Mouse (Mus musculus) left cerebral cortex, adult 8-10 months (tissue): ENCODE measurements around the gene Zfp385c. TPM values are rescaled to one million over a fixed set of nuclear protein-coding genes. Genes with fewer than 3 reads are reported as not detected.
A peak's percentile ranks its signal among the peaks of the same experiment; 100 is the strongest.

ENCODE experiments used
- DNase-seq, 2 experiments: peaks; one replicate each; pipeline ENCODE4 v3.0.0; 2022; ENCODE audit warnings: low spot score in 2 of 2
- total RNA-seq, 4 experiments: library from RNA; stranded (reverse); gene quantifications; 2 replicates each; pipeline ENCODE4 v1.2.4; 2022

The Zfp385c gene
- total RNA-seq, 4 experiments from 2014 or later: 0.11 to 1.1 (median 0.40) TPM

GRCm38 (mm10) chr11:100718462-100718861 is 26.2 kb upstream of the Zfp385c start:
- DNase-seq: no peak

- DNase-seq: no peak
Measured at GRCm38 (mm10) chr11:100716649-100717048, 24.4 kb upstream of the Zfp385c start.

GRCm38 (mm10) chr11:100714948-100715347 is 22.7 kb upstream of the Zfp385c start:
- DNase-seq: no peak

GRCm38 (mm10) chr11:100714534-100714915 is 22.3 kb upstream of the Zfp385c start:
- no peak for DNase-seq

GRCm38 (mm10) chr11:100713735-100714533 is 21.7 kb upstream of the Zfp385c start, which contains the start of gene Hspb9:
Gene Hspb9 (plus strand): TSS chr11:100713850.
- no peak for DNase-seq

GRCm38 (mm10) chr11:100713174-100713573 is 20.9 kb upstream of the Zfp385c start:
- DNase-seq: no peak

- DNase-seq: peak in 1 of 2 experiments; percentile 80
Measured at GRCm38 (mm10) chr11:100711783-100712615, 19.7 kb upstream of the Zfp385c start, which contains the start of gene Kat2a. Gene Kat2a (minus strand): TSS chr11:100712465.

- DNase-seq: no peak
Measured at GRCm38 (mm10) chr11:100710977-100711376, 18.7 kb upstream of the Zfp385c start.

GRCm38 (mm10) chr11:100710528-100710927 is 18.3 kb upstream of the Zfp385c start:
- no peak for DNase-seq

- no peak for DNase-seq
Measured at GRCm38 (mm10) chr11:100709201-100709810, 17.1 kb upstream of the Zfp385c start.

GRCm38 (mm10) chr11:100705095-100705747 is 13.0 kb upstream of the Zfp385c start:
- DNase-seq: no peak

- no peak for DNase-seq
Measured at GRCm38 (mm10) chr11:100703851-100704531, 11.7 kb upstream of the Zfp385c start, which contains the start of gene Dhx58. Gene Dhx58 (minus strand): TSS chr11:100704271.

- no peak for DNase-seq
Measured at GRCm38 (mm10) chr11:100703366-100703765, 11.1 kb upstream of the Zfp385c start.

GRCm38 (mm10) chr11:100702906-100703305 is 10.7 kb upstream of the Zfp385c start:
- no peak for DNase-seq

GRCm38 (mm10) chr11:100702081-100702851 is 10.0 kb upstream of the Zfp385c start:
- no peak for DNase-seq

GRCm38 (mm10) chr11:100701301-100701700 is 9.0 kb upstream of the Zfp385c start:
- DNase-seq: no peak

- DNase-seq: no peak
Measured at GRCm38 (mm10) chr11:100700710-100701109, 8.5 kb upstream of the Zfp385c start.

GRCm38 (mm10) chr11:100697921-100698320 is 5.7 kb upstream of the Zfp385c start:
- DNase-seq: no peak

- peak in 1 of 2 experiments; percentile 77 for DNase-seq
Measured at GRCm38 (mm10) chr11:100694926-100695325, 2.7 kb upstream of the Zfp385c start.

GRCm38 (mm10) chr11:100693154-100693553 is 899 bp upstream of the Zfp385c start:
- DNase-seq: no peak
